Mouse (Mus musculus) olfactory bulb, adult 2 months (tissue): Measurements from ENCODE around the gene Sf3b2.

Source experiments
- CTCF ChIP-seq: fragments of 200-500 bp; IDR thresholded peaks from 2 replicates; pipeline ENCODE4 v1.5.1; 2012; ENCODE audit warnings: low read depth, mild to moderate bottlenecking, low read length, moderate library complexity; ENCODE audit not compliant: insufficient read depth
- POLR2A ChIP-seq: fragments of 200-500 bp; IDR thresholded peaks from 2 replicates; pipeline ENCODE4 v1.6.1; 2012; ENCODE audit warnings: mild to moderate bottlenecking, low read depth, low read length, moderate library complexity; ENCODE audit not compliant: insufficient read depth

- no peak for TF ChIP-seq POLR2A
- no peak for TF ChIP-seq CTCF
Measured at GRCm38 (mm10) chr19:5268017-5268416, 27.2 kb downstream of the Sf3b2 start.
